Mouse (Mus musculus) thymus, postnatal 25 days (tissue): ENCODE results near the gene Acvr1.

Experiments used
- DNase-seq: peaks from one replicate; pipeline ENCODE4 v3.0.0; 2022

The Acvr1 gene

DNA sequence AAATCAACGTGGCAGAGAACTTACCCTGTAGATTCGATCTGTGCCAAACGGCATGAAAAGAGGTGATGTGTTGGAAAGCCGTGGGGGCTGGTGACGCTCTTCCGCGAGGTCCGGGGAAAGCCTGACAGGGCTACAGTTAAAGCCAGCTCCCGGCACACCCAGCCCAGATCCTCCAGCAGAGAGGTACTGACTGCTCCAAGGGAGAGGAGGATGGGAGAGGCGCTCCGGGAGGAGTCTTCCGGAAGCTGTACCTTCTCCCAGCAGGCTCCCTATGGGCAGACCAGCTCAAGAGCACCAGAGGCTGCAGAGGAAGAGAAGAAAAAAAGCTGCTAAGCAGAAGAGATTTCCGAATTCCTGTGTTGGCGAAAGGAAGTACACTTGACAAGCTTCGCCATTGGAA lies 51.0 kb downstream of the Acvr1 start:
- no peak for DNase-seq

DNA sequence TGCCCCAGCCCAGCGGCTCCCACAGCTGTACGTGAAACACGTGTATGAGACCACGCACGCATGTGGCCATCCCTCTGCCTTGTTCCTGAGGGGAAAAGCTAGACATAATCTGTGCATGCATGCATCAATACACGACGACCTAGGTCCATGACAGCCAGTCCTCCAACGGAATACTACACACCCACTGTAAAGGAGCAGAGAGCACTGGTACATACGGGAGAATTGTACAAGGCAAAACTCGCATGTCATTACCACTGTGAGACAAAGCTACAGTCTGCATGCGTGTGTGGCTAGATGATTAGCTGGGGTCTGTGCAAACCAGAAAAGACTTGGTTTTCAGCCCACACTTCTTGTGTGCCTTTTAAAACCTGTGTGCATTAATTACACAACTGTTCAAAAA lies 52.5 kb downstream of the Acvr1 start:
- no peak for DNase-seq

DNA sequence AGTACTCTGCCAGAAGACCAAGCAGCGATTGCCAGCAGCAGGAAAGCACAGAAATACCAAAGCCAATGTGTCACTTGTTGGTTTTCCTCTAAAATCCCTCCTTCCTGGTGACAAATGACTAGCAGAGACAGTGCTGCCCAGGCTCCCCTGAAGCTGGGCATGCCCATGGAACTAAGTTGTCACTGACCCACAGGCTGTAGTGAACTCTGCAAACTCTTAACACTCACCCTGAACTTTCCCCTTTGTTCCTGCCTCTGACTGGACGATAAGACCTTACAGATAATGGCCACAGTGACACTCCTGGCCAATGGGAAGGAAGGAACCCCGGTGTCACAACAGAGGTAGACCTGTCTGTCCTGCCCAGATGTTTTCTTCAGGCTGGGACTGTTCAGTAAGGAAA lies 53.7 kb downstream of the Acvr1 start:
- no peak for DNase-seq

DNA sequence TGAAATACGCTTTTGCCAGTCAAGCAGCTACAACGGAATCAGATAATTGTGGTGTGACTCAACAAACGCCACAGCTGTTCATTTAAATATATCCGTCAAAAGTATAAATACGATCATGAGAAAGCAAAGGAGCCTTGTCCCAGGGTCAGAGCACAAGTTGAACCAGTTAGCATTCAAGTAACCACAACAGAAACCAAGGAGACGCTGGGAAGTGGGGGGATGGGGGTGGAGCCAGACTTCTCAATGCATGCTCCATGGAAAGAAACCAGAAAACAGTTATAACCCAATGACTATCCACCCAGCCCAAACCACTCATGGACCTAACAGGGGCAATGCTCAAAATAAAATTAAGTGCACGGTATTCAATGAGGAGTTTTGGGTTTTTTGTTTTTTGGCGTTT lies 56.8 kb downstream of the Acvr1 start:
- no peak for DNase-seq

DNA sequence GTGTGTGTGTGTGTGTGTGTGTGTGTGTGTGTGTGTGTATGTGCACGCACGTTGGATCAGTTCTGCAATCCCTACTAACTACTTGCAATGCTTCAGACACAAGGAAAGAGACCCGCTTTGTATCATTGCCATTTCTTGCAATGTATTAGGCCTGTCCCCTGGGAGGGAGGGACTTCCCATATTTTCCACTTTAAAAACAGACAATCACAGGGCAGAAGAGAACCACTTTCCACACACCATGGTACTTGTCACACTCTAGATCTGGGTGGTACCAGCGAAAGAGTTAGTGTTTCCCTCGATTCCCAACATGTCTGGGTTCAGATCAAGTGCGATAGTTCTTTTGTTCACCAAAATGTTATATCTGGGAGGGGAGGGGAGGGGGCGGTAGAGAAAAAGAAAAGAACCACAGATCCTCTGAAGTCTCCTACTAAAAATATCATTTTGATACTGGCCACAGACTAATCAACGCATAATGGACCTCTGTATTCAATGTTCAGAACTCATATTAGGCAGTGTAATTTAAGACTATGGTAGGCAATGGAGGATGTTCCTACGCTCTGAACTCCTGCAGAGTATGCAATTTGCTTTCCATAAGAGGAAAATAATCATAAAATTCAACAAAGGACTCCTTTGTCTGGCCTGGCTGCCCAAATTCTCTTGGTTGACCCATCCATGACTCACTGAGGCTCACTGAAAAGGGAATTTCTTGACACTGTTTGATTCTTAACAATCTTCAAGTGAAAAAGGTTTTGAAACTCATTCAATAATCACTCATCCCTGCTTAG lies 61.5 kb downstream of the Acvr1 start:
- DNase-seq, result no peak

DNA sequence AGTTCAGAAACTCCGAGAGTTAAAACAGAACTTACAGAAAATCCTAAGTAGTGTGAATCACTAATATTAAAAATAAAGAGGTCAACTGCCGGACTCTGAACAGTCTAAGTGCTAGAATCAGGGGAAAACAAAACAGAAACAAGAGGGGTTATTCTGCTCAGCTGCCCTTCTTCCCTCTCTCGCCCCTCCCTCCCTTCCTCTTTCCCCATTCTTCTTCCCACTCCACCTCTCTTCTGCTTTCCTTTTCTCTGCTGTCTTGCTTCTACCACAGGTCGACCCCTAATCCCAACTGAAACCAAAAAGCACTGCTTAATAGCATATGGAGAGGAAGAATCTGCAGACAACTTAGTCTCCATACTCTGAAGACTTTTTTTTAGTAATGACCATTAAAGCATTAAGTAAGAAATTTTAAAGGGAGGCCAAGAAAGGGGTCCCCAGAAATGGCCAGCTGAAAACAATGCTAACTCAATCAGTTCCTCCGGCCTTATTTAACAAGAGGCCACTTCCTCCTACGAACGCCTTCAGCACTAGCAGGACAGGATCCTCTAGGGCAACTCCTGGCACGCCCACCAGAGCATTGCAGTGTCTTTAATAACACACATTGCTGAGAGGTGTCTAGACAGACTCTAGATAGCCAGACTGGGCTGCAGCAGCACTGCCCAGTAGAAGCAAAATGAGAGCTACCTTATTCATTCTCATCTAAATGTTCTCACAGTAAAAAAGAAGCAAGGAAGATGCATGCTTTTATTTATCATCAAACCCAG lies 70.1 kb downstream of the Acvr1 start:
- no peak for DNase-seq

DNA sequence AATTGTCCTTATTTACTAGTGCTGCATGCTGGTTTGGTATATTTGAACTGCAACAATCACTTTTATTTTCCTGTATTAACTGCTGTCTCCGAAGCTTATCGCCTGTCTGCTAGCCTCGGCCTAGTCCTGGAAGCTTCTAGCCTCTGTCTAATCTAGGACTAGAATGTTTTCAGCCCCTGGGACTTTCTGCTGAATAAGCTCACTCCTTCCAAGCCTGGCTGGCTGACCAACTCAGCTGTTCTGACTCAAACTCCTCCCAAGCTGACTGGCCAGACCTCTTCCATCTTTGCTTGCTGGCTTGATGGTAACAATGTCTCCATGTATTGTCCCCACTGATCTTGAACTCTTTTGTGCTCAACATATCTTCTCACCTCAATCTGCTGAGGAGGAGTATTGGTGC lies 71.7 kb downstream of the Acvr1 start:
- DNase-seq, result no peak

DNA sequence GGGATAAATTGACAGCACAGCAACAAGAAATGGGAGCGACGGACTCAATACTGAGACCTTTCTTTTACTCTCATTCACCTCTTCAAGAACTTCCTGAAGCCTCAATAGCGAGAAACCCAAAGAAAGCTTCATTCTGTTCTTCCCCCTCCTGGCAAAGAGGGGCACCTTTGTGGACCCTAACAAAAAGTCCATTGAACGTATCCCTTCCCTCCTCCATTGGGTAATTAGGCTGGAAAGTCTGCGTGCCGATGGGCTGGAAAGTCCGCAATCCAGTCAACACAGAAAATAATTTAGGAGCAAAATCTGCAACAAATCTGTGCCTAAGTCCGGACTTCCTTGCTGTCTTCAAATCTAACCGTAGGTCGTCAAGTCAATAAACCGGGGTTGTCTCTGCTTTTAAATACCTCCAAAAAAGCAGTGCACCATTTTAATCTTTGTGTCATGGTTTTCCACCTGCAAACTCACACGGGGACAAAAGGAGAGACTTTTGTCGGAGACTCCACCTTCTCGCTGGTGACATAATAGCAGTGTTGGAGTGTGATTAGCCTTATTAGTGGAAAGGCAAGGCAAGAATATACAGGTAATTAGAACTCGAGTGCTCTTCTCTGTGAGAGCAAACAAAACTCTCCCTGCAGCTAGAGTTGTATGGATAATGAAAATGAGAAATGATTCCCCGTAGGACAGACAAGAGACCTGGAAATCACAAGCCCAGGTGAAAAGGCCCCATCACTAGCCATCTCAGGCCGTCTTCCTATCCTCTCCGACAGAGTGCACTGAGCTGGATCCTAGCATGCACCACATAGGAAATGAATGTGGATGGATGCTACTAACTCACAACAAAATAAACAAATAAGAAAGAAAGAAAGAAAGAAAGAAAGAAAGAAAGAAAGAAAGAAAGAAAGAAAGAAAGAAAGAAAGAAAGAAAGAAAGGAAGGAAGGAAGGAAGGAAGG lies 73.0 kb downstream of the Acvr1 start:
- no peak for DNase-seq

DNA sequence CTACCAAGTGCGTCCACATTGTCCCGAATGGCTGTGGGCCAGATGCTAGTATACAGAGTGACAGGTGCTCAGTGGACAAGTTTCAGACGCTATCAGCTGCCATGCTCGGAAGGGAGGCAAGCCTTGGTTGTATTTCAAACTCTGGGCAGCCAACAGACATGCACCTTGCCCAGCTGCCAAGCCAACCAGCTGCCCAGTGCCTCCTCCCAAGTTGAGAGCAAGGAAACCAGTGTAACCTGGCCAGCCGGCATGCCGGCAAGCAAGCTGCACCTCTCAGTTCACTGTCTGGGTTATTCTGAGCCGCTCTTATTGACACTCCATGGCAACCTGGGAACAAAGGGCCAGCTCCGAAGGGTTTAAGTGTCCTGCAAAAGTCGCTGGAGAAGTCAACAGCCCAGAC lies 77.7 kb downstream of the Acvr1 start:
- no peak for DNase-seq

DNA sequence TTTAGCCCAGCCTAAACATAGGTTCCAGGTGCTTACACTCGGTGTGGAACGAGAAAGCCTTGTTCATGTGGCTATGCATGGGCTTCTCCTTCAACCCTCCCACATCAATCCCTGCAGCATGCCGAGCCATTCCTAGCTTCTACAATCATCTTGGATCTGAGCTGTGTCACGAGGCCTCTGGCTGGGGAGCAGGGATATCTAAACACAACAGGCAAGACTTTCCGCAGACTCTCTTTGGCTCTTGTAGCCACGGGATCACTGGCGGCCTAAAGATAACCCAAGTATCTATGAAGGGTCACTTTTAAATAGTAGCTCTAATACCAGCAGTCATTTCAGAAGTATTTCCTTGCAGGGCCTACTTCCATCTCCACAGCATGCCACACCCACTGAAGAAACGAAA lies 78.6 kb downstream of the Acvr1 start:
- DNase-seq, result no peak

DNA sequence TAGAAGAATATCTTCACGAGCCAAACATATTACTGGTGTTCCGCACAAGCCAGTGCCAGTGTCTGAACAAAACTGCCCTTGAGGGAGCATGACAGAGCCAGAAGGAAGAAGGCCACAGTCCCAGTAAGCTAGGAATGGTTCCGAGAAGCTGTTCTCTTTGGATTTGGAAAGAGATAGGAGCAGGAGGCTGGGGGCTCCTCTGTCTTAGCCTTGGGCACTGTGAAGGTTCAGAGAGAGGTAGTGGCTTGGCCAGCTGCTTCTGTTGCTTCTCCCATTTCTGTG lies 79.7 kb downstream of the Acvr1 start:
- DNase-seq, result no peak

DNA sequence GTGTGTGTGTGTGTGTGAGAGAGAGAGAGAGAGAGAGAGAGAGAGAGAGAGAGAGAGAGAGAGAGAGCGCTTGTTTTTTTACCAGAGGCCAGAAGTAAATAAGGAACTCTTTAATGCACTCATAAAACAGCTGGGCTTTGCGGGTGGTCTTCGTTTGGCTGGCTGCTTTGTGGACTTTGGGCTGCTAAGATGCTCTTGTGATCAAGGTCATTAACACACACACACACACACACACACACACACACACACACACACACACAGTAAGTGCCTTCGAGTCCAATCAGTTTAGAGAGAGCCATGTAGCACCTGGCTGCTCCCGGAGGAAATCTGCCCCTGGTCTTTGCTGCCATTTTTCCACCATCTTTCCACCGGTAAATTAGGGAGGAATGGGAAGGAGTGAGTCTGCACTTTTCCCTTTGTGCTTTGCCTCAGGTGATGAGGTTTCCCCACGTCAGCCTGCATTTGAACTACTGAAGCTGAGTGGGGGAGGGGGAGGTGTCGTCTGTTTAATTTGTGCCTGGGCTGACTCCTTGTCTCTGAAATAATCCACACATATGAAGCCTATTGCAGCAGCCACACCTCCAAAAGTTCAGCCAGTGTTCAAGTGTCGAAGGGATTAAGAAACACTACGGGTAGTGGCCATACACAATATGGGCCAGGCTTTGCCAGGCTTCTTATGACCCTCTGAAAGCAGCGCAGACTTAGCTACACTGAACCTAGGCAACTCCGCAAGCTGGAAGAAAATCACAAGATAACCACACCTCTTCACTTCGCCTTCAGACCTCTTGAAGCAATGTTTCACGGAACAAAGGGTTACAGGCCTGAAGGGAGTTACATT lies 80.3 kb downstream of the Acvr1 start:
- DNase-seq, result no peak

DNA sequence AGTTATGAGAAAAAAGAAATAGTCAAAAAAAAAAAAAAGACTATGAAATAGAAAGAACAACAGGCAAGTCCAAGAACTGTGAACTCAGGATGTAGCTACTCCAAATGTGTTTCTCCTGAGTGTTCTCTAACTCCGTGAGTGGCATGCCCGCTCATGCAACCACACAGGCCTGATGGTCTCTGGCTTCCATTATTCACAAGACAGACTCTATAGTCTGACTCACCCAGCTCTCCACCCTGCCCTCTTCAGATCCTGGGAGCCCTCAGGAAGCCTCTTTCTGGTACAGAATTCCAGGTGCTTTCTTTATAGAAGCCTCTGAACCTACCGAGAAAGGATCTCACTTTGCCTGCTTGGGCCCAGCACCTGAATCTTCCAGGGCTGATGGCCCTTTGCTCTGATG lies 81.3 kb downstream of the Acvr1 start:
- DNase-seq, result no peak

DNA sequence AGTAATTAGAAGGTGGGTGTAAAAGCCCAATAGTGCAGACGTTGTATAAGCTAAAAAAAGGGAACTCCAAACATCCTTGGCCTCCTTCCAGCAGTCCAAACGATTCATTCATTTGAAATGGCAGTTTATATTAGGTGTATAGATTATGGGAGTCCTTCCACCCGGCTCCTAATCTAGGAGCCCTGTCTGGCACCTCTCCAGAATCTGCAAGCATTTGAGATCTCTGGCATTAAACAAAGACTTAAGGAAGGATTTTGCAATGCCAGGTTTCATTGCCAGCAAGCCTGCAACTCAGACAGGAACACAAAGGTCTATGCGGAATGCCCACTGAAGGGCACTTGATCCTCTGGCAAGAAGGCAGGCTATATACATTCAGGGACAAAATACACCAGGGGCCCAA lies 81.8 kb downstream of the Acvr1 start:
- no peak for DNase-seq

DNA sequence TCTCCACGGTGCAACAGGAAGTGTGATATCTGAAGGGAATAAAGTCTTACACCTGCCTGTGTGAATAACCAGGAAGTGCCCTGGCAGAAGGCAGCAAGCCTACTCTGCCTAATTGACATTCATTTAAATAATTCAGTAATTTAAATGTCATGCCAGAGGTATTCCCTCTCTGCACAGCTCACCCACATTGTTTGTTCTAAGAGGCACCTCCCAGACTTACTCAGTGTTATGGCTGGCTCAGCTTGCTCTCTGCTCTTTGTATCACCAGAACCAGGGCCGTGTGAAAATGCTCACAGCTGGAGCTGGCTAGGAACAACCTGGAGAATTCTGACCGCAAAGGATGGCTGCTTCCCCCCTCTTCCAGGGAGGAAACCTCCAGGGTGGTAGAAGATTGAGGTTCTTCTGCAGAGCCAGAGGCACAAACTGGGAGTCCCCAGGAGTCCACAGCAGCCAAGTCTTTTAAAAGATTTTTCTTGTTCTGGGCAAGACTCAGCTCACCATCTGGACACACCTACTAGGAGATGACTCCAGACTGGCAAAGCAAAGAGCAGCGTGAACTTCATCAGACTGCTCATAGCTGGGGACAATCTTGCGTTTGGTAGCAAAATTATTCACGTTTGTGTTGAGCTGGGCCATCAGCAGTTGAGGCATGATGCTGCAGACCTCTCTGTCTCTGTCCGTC lies 82.5 kb downstream of the Acvr1 start:
- no peak for DNase-seq

DNA sequence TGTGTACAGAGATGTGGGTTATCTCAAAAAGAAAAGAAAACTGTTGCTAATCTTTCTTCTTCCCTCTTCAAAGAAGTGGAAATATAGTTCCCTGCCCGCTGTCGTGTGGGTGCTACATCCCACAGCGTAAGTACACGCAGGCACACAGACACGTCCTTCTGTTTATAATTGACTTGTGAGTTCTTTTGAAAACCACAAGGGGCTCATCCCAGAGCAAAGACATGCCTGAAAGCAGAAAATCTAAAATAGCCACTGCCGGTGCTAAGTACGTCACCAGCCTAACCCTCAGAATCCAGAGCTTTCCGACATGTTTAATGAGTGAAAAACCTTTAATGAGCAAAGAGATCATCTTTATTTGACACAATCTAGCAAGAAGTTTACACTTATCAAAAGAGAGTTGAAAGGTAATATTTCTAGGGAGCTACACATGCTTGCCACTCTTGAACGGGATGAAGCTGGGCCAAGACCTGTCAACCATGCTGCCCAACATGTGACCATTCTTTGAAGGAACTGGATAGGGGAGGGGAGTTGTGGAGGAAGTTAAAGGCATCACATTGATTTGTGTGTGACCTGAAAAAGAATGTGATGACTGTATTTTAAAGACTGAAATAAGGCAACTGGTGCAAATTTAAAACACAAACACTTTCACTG lies 85.4 kb downstream of the Acvr1 start:
- DNase-seq, result no peak

DNA sequence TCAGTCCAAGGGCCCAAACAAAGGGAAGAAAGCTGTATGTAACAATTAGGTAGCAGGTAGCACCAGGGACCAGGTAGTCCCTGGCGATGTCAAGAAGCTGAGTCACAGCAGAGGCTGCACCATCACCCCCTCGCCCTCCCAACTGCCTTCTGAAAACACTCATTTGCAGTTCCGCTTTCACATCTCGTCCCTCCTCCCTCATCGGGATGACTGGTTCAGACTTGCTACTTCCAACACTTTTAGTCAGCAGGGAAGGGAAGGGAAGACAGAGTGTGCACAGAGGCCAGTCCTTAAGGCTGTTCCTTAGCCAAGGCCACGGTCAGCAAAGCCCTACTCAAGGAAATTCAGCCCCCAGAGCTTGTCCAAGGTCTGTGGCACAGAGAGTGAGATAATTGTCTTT lies 86.2 kb downstream of the Acvr1 start:
- no peak for DNase-seq

DNA sequence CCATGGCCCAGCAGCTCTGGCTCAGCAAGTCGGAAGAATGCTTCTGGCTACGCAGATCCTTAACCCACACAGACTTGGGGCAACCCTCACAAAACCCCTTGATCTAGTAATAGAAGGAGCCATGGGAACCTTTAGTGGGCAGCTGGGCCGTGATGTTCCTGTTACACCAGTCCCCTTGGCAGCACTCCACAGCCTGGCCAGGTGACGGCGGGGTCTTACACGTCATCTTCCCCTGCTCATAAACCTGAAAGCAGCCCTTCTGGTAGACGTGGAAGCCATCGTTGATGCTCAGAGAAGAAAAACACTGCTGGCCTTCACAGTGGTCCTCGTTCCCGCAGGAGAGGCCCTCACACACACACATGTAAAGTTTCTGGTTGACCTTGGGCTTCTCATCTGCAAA lies 87.4 kb downstream of the Acvr1 start:
- no peak for DNase-seq

DNA sequence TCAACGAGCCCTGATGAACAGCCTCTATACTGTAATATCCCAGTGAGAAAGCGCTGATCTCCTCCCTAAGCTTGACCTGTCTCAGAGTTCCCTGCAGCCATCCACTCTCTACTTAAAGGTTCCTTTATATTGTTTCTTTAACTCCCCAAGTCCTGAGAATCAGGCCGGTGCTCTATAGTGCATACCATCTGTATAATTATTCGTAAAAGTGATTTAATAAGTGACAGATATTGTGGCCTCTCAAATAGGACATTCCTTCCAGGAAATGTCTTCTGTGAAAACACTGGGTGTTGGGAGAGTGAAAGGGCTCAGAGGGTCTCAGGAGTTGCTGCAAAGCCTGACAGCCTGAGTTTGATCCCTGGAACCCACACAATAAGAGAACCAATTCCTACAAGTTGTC lies 88.8 kb downstream of the Acvr1 start:
- no peak for DNase-seq

DNA sequence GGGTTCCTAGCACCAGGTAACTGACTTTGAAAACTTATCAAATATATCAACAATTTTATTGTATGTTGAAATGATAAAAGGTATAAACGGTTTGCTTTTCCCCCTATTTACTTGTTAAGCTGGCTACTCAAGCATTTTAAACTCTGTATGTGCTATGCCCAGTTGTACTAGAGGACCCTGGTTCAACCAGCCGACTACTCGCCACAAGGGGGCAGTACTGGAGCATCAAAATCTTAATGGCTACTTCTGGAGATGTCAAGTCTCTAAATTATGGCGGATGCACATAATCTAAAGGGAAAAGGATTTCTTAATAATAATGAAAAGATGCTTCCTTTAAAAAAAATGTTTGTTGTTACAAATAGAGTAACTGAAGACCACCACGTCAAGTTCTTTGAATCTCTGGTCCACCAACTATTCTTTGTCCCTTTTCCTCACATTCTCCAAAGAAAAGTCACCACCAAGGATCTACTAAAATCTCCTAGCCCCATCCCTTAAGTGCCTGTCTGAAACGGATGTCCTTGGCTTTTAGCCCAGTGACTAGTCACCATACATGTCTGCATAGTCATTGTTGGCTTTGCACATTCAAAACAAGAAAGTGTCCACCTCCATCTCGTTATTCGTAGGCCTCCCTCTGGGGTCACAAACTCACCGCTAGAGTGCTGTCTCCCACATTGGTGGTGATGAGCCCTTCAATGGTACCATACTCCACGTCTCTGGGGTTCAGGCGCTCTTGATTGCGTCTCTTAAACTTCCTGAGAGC lies 89.8 kb downstream of the Acvr1 start:
- peak; percentile 40 for DNase-seq

DNA sequence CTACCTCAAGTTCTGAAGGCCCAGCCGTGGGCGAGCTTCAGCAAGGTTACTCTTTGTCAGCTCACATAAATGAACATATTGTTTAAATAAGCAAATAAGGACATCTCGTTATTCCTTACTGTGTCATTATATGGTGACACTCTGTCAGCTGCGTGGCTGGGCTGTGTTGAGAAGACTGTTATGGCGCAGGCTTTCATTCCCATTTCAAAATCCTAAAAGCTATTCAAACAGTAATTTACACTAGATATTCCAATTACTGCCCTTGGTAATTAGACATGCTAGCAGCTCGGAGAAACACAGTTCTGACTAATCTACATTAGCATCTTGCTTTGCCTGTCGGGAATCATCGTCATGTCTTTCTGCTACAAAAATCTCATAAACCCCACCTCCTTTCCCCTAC lies 91.4 kb downstream of the Acvr1 start:
- DNase-seq, result no peak
